Mouse (Mus musculus): ENCODE data around the gene Dctn2. TPM values are rescaled to one million over a fixed set of nuclear protein-coding genes. Genes with fewer than 3 reads are reported as not detected.
"Not testable (repeated sequence)": the region's sequence is repeated elsewhere in the genome, so short reads cannot be mapped to it uniquely, and the experiment has no call there.

The Dctn2 gene
- total RNA-seq, 1 experiment from 2014 or later, result 85.8 TPM

DNA sequence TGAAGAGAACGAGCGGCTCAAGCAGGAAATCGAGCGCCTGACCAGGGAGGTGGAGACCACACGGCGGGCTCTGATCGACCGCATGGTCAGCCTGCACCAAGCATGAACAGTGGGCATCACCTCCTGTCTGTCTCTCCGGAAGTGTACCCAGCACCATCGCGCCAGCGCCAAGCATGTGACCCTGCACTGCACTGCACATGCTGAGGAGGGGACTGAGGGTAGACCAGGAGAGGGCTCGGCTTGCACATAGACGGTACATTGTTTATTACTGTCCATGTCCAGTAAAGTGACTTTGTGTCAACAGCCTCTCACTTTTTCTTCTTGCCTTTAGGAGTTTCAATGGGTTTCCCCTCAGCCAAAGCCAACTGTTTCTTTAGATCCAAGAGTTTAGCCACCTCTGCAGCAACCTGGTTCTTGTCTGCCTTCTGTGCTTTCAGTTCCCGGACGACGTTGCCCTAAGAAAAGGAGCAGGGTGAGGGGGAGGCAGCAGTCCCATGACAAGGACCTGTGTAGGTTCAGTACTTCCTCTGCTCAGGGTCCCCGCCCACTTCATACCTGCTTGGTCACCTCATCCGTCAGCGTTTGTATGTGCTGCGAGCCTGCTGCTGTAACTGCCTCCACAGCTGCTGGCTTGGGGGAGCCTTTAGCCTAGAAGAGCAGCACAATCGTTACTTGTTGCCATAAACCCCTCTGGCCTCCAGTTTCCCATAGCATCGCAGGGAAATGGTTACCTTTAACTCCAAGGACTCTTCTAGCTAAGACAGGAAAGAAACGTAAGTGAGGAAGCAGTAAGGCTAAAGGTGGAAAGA is 30.0 kb downstream of the Dctn2 start:
- ATAC-seq (replicated peaks in 1 of 2; ENCODE audit: insufficient read depth in 1 of 2, low FRiP score in 2 of 2, low TSS enrichment in 1 of 2, low read depth in 1 of 2, poor library complexity in 2 of 2, severe bottlenecking in 2 of 2), result no peak

DNA sequence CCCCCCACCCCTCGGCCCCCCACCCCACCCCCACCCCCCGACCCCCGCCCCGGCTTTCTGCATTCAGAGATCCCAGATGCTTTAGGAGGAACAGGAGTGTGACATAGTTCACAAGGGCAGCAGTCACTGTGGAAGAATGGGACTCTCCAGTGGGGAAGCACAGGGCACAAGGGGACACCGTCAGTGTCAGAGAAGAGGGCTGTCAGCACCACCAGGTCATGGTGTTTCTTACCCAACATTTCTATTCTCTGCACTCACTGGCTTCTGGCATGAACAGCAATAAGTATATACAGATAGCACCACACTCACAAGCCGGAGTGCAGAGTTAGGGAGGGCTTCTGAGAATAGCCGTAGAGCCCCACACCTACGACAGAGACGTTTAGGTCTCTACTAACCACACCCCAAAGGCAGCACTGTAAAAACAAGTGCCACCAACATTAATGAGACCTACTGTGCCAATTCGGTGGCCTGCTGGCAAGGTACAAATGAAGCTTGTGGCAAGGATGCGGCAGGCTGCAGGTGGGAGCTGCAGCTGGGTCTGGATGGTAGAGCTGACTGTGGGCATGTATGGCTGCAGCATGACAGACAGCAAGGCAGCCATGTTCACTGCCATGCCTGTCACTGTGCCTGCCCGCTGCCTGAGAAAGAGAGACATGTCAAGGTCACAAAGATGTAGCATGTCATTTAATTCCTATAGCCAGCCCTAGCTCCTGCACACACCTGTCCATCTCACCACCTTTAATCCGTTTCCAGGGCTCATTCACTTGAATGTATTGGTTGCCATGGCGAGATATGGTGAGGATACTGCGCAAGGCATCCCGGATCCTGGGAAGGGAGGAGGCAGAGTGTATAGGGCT is 31.1 kb downstream of the Dctn2 start:
- ATAC-seq (replicated peaks in 1 of 2; ENCODE audit: insufficient read depth in 1 of 2, low FRiP score in 2 of 2, low TSS enrichment in 1 of 2, low read depth in 1 of 2, poor library complexity in 2 of 2, severe bottlenecking in 2 of 2), result no peak

DNA sequence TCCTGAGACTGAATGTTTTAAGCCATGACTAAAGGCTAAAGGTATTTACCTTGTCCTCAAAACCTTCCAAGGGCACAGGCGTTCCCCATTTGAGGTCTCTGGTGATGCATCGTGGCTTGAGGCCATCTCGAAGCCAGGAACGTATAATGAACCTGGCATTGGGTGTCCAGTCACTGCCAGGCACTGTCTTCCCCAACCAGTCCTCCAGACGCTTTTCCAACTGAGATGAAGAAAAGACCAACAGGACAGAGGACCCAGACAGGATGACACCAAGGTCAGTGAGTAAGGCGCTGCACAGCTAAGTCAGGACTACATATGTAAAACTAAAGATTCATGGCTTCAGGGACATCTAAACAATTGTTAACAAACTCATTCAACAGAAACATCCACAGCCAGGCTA is 34.2 kb downstream of the Dctn2 start:
- no peak for ATAC-seq (replicated peaks in 1 of 2; ENCODE audit: insufficient read depth in 1 of 2, low FRiP score in 2 of 2, low TSS enrichment in 1 of 2, low read depth in 1 of 2, poor library complexity in 2 of 2, severe bottlenecking in 2 of 2)

GRCm38 (mm10) chr10:127303136-127303535 is 37.0 kb downstream of the Dctn2 start:
- ATAC-seq (replicated peaks in 1 of 2; ENCODE audit: insufficient read depth in 1 of 2, low FRiP score in 2 of 2, low TSS enrichment in 1 of 2, low read depth in 1 of 2, poor library complexity in 2 of 2, severe bottlenecking in 2 of 2), result no peak

- ATAC-seq (replicated peaks in 1 of 2; ENCODE audit: insufficient read depth in 1 of 2, low FRiP score in 2 of 2, low TSS enrichment in 1 of 2, low read depth in 1 of 2, poor library complexity in 2 of 2, severe bottlenecking in 2 of 2), result not testable (repeated sequence)
Measured at GRCm38 (mm10) chr10:127309167-127309566, 43.0 kb downstream of the Dctn2 start.

DNA sequence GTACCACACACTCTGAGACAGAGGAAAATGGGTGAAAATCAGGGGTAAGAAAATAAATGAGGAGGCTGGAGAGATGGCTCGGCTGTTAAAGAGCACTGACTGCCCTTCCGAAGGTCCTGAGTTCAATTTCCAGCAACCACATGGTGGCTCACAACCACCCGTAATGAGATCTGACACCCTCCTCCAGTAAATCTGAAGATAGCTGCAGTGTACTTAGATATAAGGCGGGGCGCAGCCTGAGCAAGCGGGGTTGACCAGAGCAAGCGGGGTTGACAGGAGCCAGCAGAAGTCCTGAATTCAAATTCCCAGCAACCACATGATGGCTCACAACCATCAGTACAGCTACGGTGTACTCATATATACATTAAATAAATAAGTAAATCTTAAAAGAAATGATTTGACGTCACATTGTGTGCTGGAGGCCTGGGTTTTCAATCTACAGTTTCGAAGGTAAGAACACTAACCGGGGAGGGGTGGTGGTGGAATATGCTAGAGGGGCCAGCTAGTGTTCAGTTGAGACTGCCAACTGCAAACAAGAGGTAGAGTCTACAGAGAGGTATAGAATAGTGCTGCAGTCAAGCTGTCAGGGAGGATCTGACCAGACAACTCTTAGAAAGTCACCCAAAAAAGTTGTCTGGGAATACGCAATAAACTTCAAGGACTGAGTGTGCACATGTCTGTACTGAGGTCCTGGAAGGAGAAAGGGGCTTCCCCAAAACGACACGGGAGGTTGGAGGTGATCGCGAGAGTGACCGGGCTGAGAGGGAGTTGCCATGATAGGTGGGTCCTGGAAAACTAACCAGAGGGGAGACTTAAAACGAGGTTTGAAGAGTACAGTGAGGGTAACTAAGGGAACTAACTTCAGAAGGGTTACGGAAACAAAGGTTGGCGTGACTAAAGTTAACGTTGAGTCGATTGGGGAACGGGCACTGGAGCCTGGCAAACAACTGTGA is 44.6 kb downstream of the Dctn2 start:
- ATAC-seq (replicated peaks in 1 of 2; ENCODE audit: insufficient read depth in 1 of 2, low FRiP score in 2 of 2, low TSS enrichment in 1 of 2, low read depth in 1 of 2, poor library complexity in 2 of 2, severe bottlenecking in 2 of 2), result peak; percentile 10 to 61

DNA sequence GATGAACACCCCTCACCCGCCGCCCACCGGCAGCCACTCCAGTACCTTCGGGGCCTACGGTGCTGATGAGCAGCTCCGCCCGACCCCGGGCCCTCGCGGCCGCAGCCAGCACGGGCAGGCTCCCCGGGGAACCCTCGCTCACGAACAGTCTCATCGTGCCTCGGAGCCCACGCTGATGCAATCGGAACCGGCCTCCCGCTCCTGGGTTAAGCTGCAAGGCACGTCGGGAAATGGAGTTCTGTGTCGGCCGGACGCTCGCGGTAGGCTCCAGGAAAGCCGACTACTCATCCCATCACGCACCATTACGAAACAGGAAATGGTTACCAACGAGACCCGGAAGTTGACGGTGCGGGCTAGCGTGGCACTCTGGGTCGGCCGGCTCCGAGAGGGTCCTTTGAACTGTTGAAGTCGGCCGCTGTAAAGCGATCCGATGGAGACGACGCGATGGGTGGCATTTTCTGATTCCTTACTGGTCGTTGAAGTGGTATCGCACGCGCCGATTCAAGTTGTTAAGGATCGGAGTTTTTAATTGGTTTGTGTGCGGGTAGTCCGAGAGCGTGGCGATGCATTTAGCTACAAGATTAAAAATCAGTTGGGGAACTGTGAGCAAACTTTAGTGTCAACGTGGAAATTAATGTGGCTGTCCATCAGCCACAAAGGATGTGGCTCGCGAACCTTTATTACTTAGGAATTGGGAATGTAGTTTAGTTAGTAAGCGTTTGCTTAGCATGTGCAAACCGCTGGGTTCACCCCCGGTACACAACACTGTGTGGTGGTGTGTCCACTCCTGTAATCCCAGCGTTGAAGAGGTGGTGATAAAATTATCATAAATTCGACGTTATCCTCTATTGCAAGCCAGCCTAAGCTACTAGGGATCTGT is 45.5 kb downstream of the Dctn2 start, which contains the start of gene Mars:
Gene Mars (minus strand): TSS at position 311 of the 880 bp plus-strand sequence.
- ATAC-seq (replicated peaks in 1 of 2; ENCODE audit: insufficient read depth in 1 of 2, low FRiP score in 2 of 2, low TSS enrichment in 1 of 2, low read depth in 1 of 2, poor library complexity in 2 of 2, severe bottlenecking in 2 of 2), result peak; percentile 89 to 90

- ATAC-seq (replicated peaks in 1 of 2; ENCODE audit: insufficient read depth in 1 of 2, low FRiP score in 2 of 2, low TSS enrichment in 1 of 2, low read depth in 1 of 2, poor library complexity in 2 of 2, severe bottlenecking in 2 of 2), result peak; percentile 56 to 80; a peak in 3 of 4 replicates
Measured at GRCm38 (mm10) chr10:127312356-127312676, 46.1 kb downstream of the Dctn2 start.

GRCm38 (mm10) chr10:127312858-127313257 is 46.7 kb downstream of the Dctn2 start:
- no peak for ATAC-seq (replicated peaks in 1 of 2; ENCODE audit: insufficient read depth in 1 of 2, low FRiP score in 2 of 2, low TSS enrichment in 1 of 2, low read depth in 1 of 2, poor library complexity in 2 of 2, severe bottlenecking in 2 of 2)

- ATAC-seq (replicated peaks in 1 of 2; ENCODE audit: insufficient read depth in 1 of 2, low FRiP score in 2 of 2, low TSS enrichment in 1 of 2, low read depth in 1 of 2, poor library complexity in 2 of 2, severe bottlenecking in 2 of 2), result not testable (repeated sequence)
Measured at GRCm38 (mm10) chr10:127313516-127313915, 47.3 kb downstream of the Dctn2 start.

- not testable (repeated sequence) for ATAC-seq (replicated peaks in 1 of 2; ENCODE audit: insufficient read depth in 1 of 2, low FRiP score in 2 of 2, low TSS enrichment in 1 of 2, low read depth in 1 of 2, poor library complexity in 2 of 2, severe bottlenecking in 2 of 2)
Measured at GRCm38 (mm10) chr10:127314950-127315349, 48.8 kb downstream of the Dctn2 start.

GRCm38 (mm10) chr10:127317277-127317676 is 51.1 kb downstream of the Dctn2 start:
- no peak for ATAC-seq (replicated peaks in 1 of 2; ENCODE audit: insufficient read depth in 1 of 2, low FRiP score in 2 of 2, low TSS enrichment in 1 of 2, low read depth in 1 of 2, poor library complexity in 2 of 2, severe bottlenecking in 2 of 2)

GRCm38 (mm10) chr10:127318009-127318408 is 51.8 kb downstream of the Dctn2 start:
- ATAC-seq (replicated peaks in 1 of 2; ENCODE audit: insufficient read depth in 1 of 2, low FRiP score in 2 of 2, low TSS enrichment in 1 of 2, low read depth in 1 of 2, poor library complexity in 2 of 2, severe bottlenecking in 2 of 2), result peak; percentile 37 to 43; a peak in 2 of 4 replicates

GRCm38 (mm10) chr10:127319969-127320368 is 53.8 kb downstream of the Dctn2 start:
- no peak for ATAC-seq (replicated peaks in 1 of 2; ENCODE audit: insufficient read depth in 1 of 2, low FRiP score in 2 of 2, low TSS enrichment in 1 of 2, low read depth in 1 of 2, poor library complexity in 2 of 2, severe bottlenecking in 2 of 2)

DNA sequence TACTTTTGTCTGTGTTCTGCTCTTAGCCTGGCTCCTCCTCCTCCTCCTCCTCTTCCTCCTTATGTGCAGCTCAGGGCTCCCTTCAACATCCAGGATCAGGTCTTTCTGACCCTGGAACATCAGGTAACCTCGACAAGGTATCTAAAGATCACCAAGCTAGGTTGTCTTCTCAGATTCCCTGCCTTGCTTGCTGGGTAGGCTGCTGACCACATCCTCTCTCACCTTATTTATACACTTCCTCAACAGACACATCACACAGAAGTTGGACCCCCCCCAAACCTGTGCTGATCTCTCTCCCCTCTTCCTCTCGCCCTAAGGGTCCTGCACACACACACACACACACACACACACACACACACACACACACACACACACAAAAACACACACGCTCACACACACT is 55.5 kb downstream of the Dctn2 start, which contains the start of gene Arhgap9:
Gene Arhgap9 (plus strand): TSS at position 344 of the 400 bp plus-strand sequence.
- ATAC-seq (replicated peaks in 1 of 2; ENCODE audit: insufficient read depth in 1 of 2, low FRiP score in 2 of 2, low TSS enrichment in 1 of 2, low read depth in 1 of 2, poor library complexity in 2 of 2, severe bottlenecking in 2 of 2), result no peak

- no peak for ATAC-seq (replicated peaks in 1 of 2; ENCODE audit: insufficient read depth in 1 of 2, low FRiP score in 2 of 2, low TSS enrichment in 1 of 2, low read depth in 1 of 2, poor library complexity in 2 of 2, severe bottlenecking in 2 of 2)
Measured at GRCm38 (mm10) chr10:127322178-127322577, 56.0 kb downstream of the Dctn2 start.

All from hematopoietic stem cell, adult 5-6 weeks (primary cell).